Mouse (Mus musculus) CD4-positive naive resting alpha-beta T cell, adult 76 days (primary cell): ENCODE data around the gene Vrk3. TPM values are rescaled to one million over a fixed set of nuclear protein-coding genes. Genes with fewer than 3 reads are reported as not detected.

Experiments
- total RNA-seq: library from RNA; stranded (reverse); gene quantifications from one replicate; pipeline ENCODE4 v1.2.4, GENCODE M21; 2023

Vrk3 gene
- 70.7 TPM for total RNA-seq

GRCm38 (mm10) chr7:44748101-44749044 lies at the start of gene Vrk3:
Gene Vrk3, plus strand, starts transcription at chr7:44748413.

GRCm38 (mm10) chr7:44708574-44708973 lies 39.6 kb upstream of the Vrk3 start, which contains the start of gene Izumo2:
Gene Izumo2, plus strand, starts transcription at chr7:44708742.

GRCm38 (mm10) chr7:44750950-44751349 lies 2.7 kb downstream of the Vrk3 start, which contains the start of gene Zfp473:
Gene Zfp473, minus strand, starts transcription at chr7:44751050.

GRCm38 (mm10) chr7:44815721-44816469 lies 67.7 kb downstream of the Vrk3 start, which contains the start of the genes Nup62 and Il4i1:
Gene Nup62, plus strand, starts transcription at chr7:44816088.
Gene Il4i1, plus strand, starts transcription at chr7:44816387.

GRCm38 (mm10) chr7:44816470-44817021 lies 68.3 kb downstream of the Vrk3 start, which contains the start of gene Atf5:
Gene Atf5, minus strand, starts transcription at chr7:44816658.

Other genes with a start within 250 kb of the Vrk3 start
- 1.7 TPM for gene Mybpc2, start 223.8 kb upstream of the Vrk3 start, total RNA-seq
- gene Spib, start 216.3 kb upstream of the Vrk3 start, total RNA-seq, result 25.1 TPM
- 41.4 TPM for gene Pold1, start 199.6 kb upstream of the Vrk3 start, total RNA-seq
- gene Nr1h2, start 194.5 kb upstream of the Vrk3 start, total RNA-seq, result 291 TPM
- gene Napsa, start 176.0 kb upstream of the Vrk3 start, total RNA-seq, result 38.9 TPM
- gene Kcnc3, start 157.7 kb upstream of the Vrk3 start, total RNA-seq, result 1.00 TPM
- gene Myh14, start 77.6 kb upstream of the Vrk3 start, total RNA-seq, result not detected
- not detected for gene Izumo2, start 39.7 kb upstream of the Vrk3 start, total RNA-seq
- 0.88 TPM for gene Zfp473, start 2.6 kb downstream of the Vrk3 start, total RNA-seq
- gene Nup62, start 67.7 kb downstream of the Vrk3 start, total RNA-seq, result 30.5 TPM
- 11.5 TPM for gene Il4i1, start 68.0 kb downstream of the Vrk3 start, total RNA-seq
- gene Atf5, start 68.2 kb downstream of the Vrk3 start, total RNA-seq, result 5.1 TPM
- gene Akt1s1, start 100.6 kb downstream of the Vrk3 start, total RNA-seq, result 40.7 TPM
- gene Tbc1d17, start 100.7 kb downstream of the Vrk3 start, total RNA-seq, result 102 TPM
- 51.4 TPM for gene Pnkp, start 108.7 kb downstream of the Vrk3 start, total RNA-seq
- gene Ptov1, start 121.4 kb downstream of the Vrk3 start, total RNA-seq, result 17.6 TPM
- 74.7 TPM for gene Med25, start 144.3 kb downstream of the Vrk3 start, total RNA-seq
- 18.1 TPM for gene Fuz, start 147.7 kb downstream of the Vrk3 start, total RNA-seq
- 71.6 TPM for gene Ap2a1, start 181.1 kb downstream of the Vrk3 start, total RNA-seq
- not detected for gene Tsks, start 194.8 kb downstream of the Vrk3 start, total RNA-seq
- gene Cpt1c, start 226.4 kb downstream of the Vrk3 start, total RNA-seq, result 0.76 TPM
- gene Prmt1, start 238.2 kb downstream of the Vrk3 start, total RNA-seq, result 116 TPM
- gene Irf3, start 249.2 kb downstream of the Vrk3 start, total RNA-seq, result 134 TPM